Mouse (Mus musculus) heart, adult 2 months (tissue): ENCODE measurements around the gene Myl6b. TPM values are rescaled to one million over a fixed set of nuclear protein-coding genes. Genes with fewer than 3 reads are reported as not detected.

Experiments
- DNase-seq, 2 experiments: peaks; one replicate each; pipeline ENCODE4 v3.0.0; 2021
- H3K27ac ChIP-seq: fragments of 200-600 bp; 2 replicates; pipeline ENCODE4 v1.8.1; 2022
- H3K27me3 ChIP-seq: fragments of 200-500 bp; 2 replicates; pipeline ENCODE4 v1.6.1; 2012; ENCODE audit warnings: mild to moderate bottlenecking, low read length, inconsistent platforms, mixed read lengths; ENCODE audit not compliant: control insufficient read depth, insufficient read depth
- H3K36me3 ChIP-seq: fragments of 200-500 bp; 2 replicates; pipeline ENCODE4 v1.6.1; 2012; ENCODE audit warnings: low read length, inconsistent platforms; ENCODE audit not compliant: control insufficient read depth, insufficient read depth
- H3K4me1 ChIP-seq: fragments of 200-500 bp; 2 replicates; pipeline ENCODE4 v1.6.1; 2011; ENCODE audit warnings: low read length; ENCODE audit not compliant: control insufficient read depth, insufficient read depth
- H3K4me3 ChIP-seq: fragments of 200-600 bp; 2 replicates; pipeline ENCODE4 v1.8.1; 2022
- H3K79me2 ChIP-seq: fragments of 200-500 bp; replicated peaks from 2 replicates; pipeline ENCODE4 v1.6.1; 2012; ENCODE audit warnings: mild to moderate bottlenecking, inconsistent platforms, low read length, moderate library complexity, mixed read lengths; ENCODE audit not compliant: control insufficient read depth, insufficient read depth
- H3K9ac ChIP-seq: fragments of 200-500 bp; 2 replicates; pipeline ENCODE4 v1.6.1; 2012; ENCODE audit warnings: low read depth, mild to moderate bottlenecking, control low read depth, inconsistent platforms, low read length, mixed read lengths
- CTCF ChIP-seq: fragments of 200-600 bp; IDR thresholded peaks from 2 replicates; pipeline ENCODE4 v1.8.1; 2022; ENCODE audit warnings: antibody characterized with exemption, mild to moderate bottlenecking, moderate library complexity
- EP300 ChIP-seq: fragments of 200-500 bp; IDR thresholded peaks from 2 replicates; pipeline ENCODE4 v1.6.1; 2011; ENCODE audit warnings: low read depth, low read length, control low read depth; ENCODE audit not compliant: insufficient read depth
- POLR2A ChIP-seq: fragments of 200-500 bp; IDR thresholded peaks from 2 replicates; pipeline ENCODE4 v1.6.1; 2011; ENCODE audit warnings: mild to moderate bottlenecking, low read depth, low read length, control low read depth; ENCODE audit not compliant: insufficient read depth
- WGBS: fragments of 180-500 bp; shearing (Covaris S2); methylation state at CpG from one replicate; pipeline ENCODE4 v1.1.7; 2018; 5-methylcytosine and 5-hydroxymethylcytosine counted together
- intact Hi-C: fragments of 180-260 bp; cut with DNase I; formaldehyde crosslinking; loops from one replicate; pipeline ENCODE4 v1.15.1; 2025
- polyA plus RNA-seq: library from polyadenylated mRNA; depleted of rRNA; stranded (reverse); fragments of >200 nt; gene quantifications from 2 replicates; pipeline ENCODE4 v1.2.3, GENCODE M21; 2012
- total RNA-seq, 2 experiments: library from RNA; stranded (reverse); gene quantifications; 2 replicates each; pipeline ENCODE4 v1.2.3; 2021

Myl6b gene
- total and polyA plus RNA-seq, 3 experiments: 2.9 to 3.8 (median 3.5) TPM

- Histone ChIP-seq H3K27me3 (no peaks in the 10 kb centered on the region), H3K79me2 (no peaks in the 10 kb centered on the region; the same call in 1 of the 2 replicates), H3K27ac (peak overlapping the region; percentile 79), H3K4me3 (peak overlapping the region; percentile 31), H3K4me1 (peaks cover 6% of the 10 kb centered on the region), H3K36me3 (no peaks in the 10 kb centered on the region), H3K9ac (0 out of 2 replicates have a peak overlapping the region, but pooled peaks have one; percentile 28)
- 66% methylated on average over 8 of the region's 8 CpGs for WGBS
- DNase-seq: no peak
- intact Hi-C loops: no loop called here
- TF ChIP-seq CTCF (no peak), POLR2A (no peak), EP300 (no peak)
These were observed 5.0 kb upstream of the Myl6b start for GRCm38 (mm10) chr10:128503532-128503931.

GRCm38 (mm10) chr10:128502341-128502740 is 3.9 kb upstream of the Myl6b start:
- H3K9ac ChIP-seq: peak overlapping the region; percentile 32
- peaks cover 6% of the 10 kb centered on the region for H3K4me1 ChIP-seq
- no peaks in the 10 kb centered on the region; the same call in 1 of the 2 replicates for H3K79me2 ChIP-seq
- peak overlapping the region; percentile 79 for H3K27ac ChIP-seq
- DNase-seq: peak; percentile 56 to 75
- H3K36me3 ChIP-seq: no peaks in the 10 kb centered on the region
- H3K4me3 ChIP-seq: peak overlapping the region; percentile 21; the same call in 1 of the 2 replicates
- no peaks in the 10 kb centered on the region for H3K27me3 ChIP-seq
- 39% methylated on average over 5 of the region's 5 CpGs for WGBS
- intact Hi-C loops: no loop called here
- TF ChIP-seq CTCF (no peak), POLR2A (peak; percentile 39; the same call in 1 of the 2 replicates), EP300 (0 out of 2 replicates have a peak, but pooled peaks have one; percentile 41)

- H3K4me1 ChIP-seq: peaks cover 10% of the 10 kb centered on the region
- 1% methylated on average over 21 of the region's 21 CpGs for WGBS
- peak; percentile 80 to 81 for DNase-seq
- H3K4me3 ChIP-seq: peak overlapping the region; percentile 62
- H3K36me3 ChIP-seq: no peaks in the 10 kb centered on the region
- TF ChIP-seq EP300: 0 out of 2 replicates have a peak, but pooled peaks have one; percentile 30
- TF ChIP-seq POLR2A: no peak
- TF ChIP-seq CTCF: no peak
- intact Hi-C loops: loop anchor here (2.0 to 10.0 kb wide), 2 partner anchors 48 to 404 kb away; partner anchors contain the start of genes Baz2a and Zc3h10
- no peaks in the 10 kb centered on the region for H3K27me3 ChIP-seq
- H3K9ac ChIP-seq: peak overlapping the region; percentile 83
- H3K27ac ChIP-seq: peak overlapping the region; percentile 95
- H3K79me2 ChIP-seq: no peaks in the 10 kb centered on the region; the same call in 1 of the 2 replicates
These were observed 709 bp upstream of the Myl6b start for GRCm38 (mm10) chr10:128499116-128499671.

GRCm38 (mm10) chr10:128497134-128497737 is 1.2 kb downstream of the Myl6b start:
- H3K9ac ChIP-seq: no peak overlapping the region
- H3K27ac ChIP-seq: no peak overlapping the region
- H3K4me3 ChIP-seq: no peak overlapping the region
- no peak for TF ChIP-seq CTCF
- no peak for TF ChIP-seq POLR2A
- TF ChIP-seq EP300: no peak
- intact Hi-C loops: loop anchor here (10.0 kb wide), 1 partner anchor 402 kb away; the partner anchor contains the start of gene Baz2a
- no peaks in the 10 kb centered on the region for H3K79me2 ChIP-seq
- no peak for DNase-seq
- WGBS: 51% methylated on average over 6 of the region's 6 CpGs
- H3K36me3 ChIP-seq: no peaks in the 10 kb centered on the region
- H3K27me3 ChIP-seq: no peaks in the 10 kb centered on the region
- peaks cover 9% of the 10 kb centered on the region for H3K4me1 ChIP-seq

- H3K9ac ChIP-seq: no peak overlapping the region
- DNase-seq: no peak
- intact Hi-C loops: loop anchor here (10.0 kb wide), 1 partner anchor 402 kb away; the partner anchor contains the start of gene Baz2a
- H3K79me2 ChIP-seq: no peaks in the 10 kb centered on the region
- H3K27me3 ChIP-seq: no peaks in the 10 kb centered on the region
- H3K4me1 ChIP-seq: peaks cover 13% of the 10 kb centered on the region
- H3K4me3 ChIP-seq: no peak overlapping the region
- 37% methylated on average over 6 of the region's 6 CpGs for WGBS
- H3K36me3 ChIP-seq: no peaks in the 10 kb centered on the region; the same call in 1 of the 2 replicates
- no peak for TF ChIP-seq EP300
- TF ChIP-seq POLR2A: no peak
- TF ChIP-seq CTCF: no peak
- no peak overlapping the region for H3K27ac ChIP-seq
These were observed 1.9 kb downstream of the Myl6b start for GRCm38 (mm10) chr10:128496509-128497077.

GRCm38 (mm10) chr10:128495903-128496302 is 2.6 kb downstream of the Myl6b start:
- no peaks in the 10 kb centered on the region for H3K27me3 ChIP-seq
- H3K9ac ChIP-seq: no peak overlapping the region
- no peak overlapping the region for H3K4me3 ChIP-seq
- no peak for TF ChIP-seq CTCF
- no peak for TF ChIP-seq POLR2A
- no peak for TF ChIP-seq EP300
- intact Hi-C loops: loop anchor here (10.0 kb wide), 1 partner anchor 401 kb away; the partner anchor contains the start of gene Baz2a
- H3K4me1 ChIP-seq: peaks cover 17% of the 10 kb centered on the region
- H3K79me2 ChIP-seq: no peaks in the 10 kb centered on the region
- no peak overlapping the region; the same call in 1 of the 2 replicates for H3K27ac ChIP-seq
- WGBS: 71% methylated on average over 4 of the region's 4 CpGs
- peaks cover 4% of the 10 kb centered on the region; the same call in 1 of the 2 replicates for H3K36me3 ChIP-seq
- no peak for DNase-seq
